Mouse (Mus musculus) liver (tissue): ENCODE measurements around the gene Serpinb9b.

Source experiments
- DNase-seq: peaks from one replicate; pipeline ENCODE4 v3.0.0-alpha.2; 2020; ENCODE audit warnings: mixed read lengths

The Serpinb9b gene

GRCm38 (mm10) chr13:33048187-33048586 is 21.0 kb downstream of the Serpinb9b start:
- no peak for DNase-seq

GRCm38 (mm10) chr13:33051697-33052096 is 24.5 kb downstream of the Serpinb9b start:
- no peak for DNase-seq

- no peak for DNase-seq
Measured at GRCm38 (mm10) chr13:33063048-33063447, 35.8 kb downstream of the Serpinb9b start.

GRCm38 (mm10) chr13:33067387-33067977 is 40.3 kb downstream of the Serpinb9b start:
- DNase-seq, result no peak

- DNase-seq, result no peak
Measured at GRCm38 (mm10) chr13:33068164-33068563, 40.9 kb downstream of the Serpinb9b start.

DNA sequence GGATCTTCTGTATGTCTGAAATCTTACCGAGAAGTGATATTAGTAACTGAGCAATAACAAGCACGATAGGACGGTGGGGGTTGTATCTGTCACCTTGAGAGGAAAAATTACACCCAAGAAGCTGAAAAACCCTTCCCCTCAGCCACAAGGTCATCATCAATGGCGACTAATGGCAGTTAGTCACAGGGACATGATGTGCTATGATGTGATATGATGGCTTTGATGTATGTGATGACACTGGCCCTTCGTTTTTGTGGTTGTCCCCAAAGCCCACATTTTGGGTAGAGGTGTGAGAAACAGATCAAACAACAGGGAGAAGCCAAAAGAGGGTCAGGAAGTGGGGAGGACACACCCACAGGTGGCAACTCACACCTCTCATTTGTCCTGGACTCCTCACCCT is 44.6 kb downstream of the Serpinb9b start:
- DNase-seq, result no peak

DNA sequence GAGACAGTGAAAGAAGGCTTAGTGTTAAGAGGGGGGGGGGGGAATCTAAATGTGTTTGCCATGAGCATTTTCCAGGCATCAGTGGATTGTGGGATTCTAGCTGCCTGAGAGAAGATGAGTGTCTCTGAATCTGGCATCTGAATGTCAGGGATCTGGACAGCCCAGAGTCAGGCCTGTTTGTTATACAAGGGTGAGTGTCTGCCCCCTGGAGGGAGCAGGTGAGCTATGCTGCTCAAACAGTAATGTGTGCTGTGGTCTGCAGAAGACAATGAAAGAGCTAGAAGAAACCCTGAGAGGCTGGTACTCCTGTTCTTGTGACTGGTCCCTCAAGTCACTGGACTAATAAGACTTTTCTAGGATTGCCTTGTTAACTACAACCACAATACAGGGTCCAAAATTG is 46.8 kb downstream of the Serpinb9b start:
- peak; percentile 54 for DNase-seq

DNA sequence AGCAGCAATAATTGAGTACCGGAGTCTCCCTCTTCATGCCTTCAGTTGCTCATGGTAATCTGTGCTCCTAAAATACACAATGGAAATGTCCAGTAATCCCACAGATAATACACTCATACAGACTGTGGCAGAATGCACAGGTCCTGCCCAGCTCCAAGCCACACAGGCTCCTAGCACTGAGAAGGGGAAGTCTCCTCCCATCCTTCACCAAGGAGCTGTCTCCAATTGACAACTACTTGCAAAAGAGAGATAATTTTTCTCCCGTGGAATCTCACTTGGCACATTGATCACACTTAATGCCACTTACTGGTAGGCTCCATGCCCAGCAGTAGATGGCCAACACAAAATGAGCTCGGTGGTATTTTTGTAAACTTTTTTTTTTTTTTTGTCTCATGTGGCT is 49.0 kb downstream of the Serpinb9b start:
- DNase-seq, result no peak

- DNase-seq, result no peak
Measured at GRCm38 (mm10) chr13:33077026-33077685, 49.9 kb downstream of the Serpinb9b start.

DNA sequence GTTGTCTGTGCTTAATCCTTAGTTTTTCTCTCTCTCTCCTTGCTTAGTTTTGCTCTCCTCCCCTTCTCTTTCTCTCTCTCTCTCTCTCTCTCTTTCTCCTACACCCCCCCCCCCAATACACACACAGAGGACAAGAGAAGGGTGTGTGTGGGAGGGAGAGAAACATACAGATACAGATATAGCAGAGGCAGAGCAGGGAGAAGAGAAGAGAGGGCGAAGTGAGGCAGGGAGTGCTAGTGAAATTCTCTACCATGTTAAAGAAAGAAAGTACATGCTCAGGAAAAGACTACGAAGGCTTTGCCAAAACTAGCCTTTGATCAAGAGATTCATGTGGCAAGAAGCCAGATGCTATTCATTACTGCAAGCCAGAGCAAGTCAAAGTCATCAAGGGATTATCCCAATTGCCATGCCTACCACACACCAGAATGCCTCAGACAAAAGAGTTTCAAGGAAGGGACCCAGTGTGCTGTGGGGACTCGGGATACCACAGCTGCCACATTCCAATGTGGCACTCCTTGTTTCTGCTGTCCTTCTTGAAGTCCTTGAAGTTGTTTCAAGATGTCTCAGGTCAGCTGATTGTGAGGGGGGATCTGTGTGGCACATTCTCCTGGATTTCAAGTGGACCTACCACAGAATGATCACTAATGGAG is 51.0 kb downstream of the Serpinb9b start, which contains the start of gene Serpinb1b:
Gene Serpinb1b, plus strand, starts transcription at position 520 of the 650 bp plus-strand sequence.
- DNase-seq, result no peak

- DNase-seq, result no peak
Measured at GRCm38 (mm10) chr13:33079391-33079790, 52.2 kb downstream of the Serpinb9b start.

DNA sequence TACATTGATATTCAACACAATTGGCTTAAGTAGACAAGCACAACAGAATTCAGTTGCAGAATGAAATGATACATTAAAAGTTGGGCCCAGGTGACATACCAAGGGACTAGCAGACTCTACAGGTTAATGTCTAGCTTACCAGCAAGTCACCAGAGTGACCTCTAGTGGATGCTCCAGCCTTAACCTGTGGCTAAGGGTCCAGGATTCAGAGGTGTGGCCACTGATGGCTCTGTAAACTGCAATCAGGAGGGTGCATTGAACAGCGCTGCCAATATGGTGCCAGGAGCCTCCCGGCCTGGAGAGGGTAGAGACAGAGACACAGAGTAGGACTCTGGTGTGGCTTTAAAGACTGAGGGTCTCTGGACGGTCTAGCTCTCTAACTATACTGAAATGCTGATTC is 53.1 kb downstream of the Serpinb9b start:
- DNase-seq, result peak; percentile 25

- DNase-seq, result no peak
Measured at GRCm38 (mm10) chr13:33083834-33084233, 56.6 kb downstream of the Serpinb9b start.

DNA sequence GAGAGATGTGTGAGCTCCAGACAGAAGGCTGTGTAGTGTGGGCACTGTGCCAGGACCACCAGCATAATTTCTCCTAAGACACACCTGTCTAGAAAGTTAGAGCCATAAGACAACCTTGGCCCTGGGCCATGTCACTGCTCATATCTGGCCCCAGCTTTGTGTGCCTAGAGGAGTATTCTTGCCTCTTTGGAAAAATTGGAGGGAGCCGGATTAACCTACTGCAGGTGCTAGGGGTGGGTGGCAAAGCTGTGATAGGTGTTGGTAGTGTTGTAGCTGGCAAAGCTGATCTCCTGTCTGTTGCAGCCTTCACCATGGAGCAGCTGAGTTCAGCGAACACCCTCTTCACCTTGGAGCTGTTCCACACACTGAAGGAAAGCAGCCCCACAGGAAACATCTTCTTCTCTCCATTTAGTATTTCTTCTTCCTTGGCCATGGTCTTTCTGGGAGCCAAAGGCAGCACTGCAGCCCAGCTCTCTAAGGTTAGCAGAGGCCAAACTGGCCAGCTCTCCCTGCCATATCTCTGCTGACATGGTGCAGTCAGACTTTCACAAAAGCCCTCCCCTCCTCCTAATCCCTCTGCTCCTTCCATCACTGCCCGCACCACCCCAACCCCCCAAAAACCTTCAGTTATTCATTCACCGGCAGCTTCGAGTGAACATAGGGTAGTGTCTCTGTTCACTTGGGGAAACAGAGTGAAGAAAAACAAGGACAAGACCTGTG is 57.9 kb downstream of the Serpinb9b start:
- no peak for DNase-seq

DNA sequence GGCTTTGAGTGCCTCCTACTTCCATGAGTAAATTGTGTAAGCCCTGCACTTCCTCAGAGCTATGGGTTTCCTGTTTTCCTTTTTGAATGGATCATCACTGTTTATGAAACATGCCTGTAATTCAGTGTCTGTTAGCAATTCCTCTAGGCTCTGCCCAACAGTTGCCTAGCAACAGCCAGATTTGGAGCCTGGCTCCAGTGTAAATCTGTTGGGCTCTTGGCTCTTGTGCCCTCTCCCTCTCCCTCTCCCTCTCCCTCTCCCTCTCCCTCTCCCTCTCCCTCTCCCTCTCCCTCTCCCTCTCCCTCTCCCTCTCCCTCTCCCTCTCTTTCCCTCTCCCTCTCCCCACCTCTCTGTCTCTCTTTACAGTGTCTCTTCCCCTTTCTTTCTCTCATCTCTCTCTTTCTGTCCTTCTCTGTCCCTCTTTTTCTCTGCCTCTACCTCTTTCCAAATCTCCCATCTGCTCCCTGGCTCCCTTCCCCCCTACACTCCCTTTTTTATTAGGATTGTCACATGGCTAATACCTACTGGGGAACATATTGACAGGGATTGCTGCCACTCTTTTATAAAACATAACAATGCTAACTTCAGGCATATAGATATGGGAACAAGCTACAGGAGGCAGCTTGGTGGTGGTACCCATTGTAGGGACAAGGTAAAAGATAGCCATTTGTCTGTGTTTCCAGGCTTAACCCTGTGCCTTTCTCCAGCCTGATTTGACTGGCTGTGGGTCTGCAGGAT is 58.6 kb downstream of the Serpinb9b start:
- no peak for DNase-seq

- no peak for DNase-seq
Measured at GRCm38 (mm10) chr13:33089566-33089965, 62.4 kb downstream of the Serpinb9b start.

GRCm38 (mm10) chr13:33090546-33090945 is 63.3 kb downstream of the Serpinb9b start:
- DNase-seq, result no peak

GRCm38 (mm10) chr13:33091306-33091705 is 64.1 kb downstream of the Serpinb9b start:
- DNase-seq, result no peak
